In genomic region chr4:149734246-149734645, GRCm38 (mm10) we compare ENCODE assay signal across 9 mouse cellular contexts. TPM values are rescaled to one million over a fixed set of nuclear protein-coding genes. Genes with fewer than 3 reads are reported as not detected.
DNase-seq lines count a peak whose midpoint lies in the region; ATAC-seq and TF ChIP-seq lines count a peak whose summit lies in the region.
"Had no signal": no experiment of that assay in that cellular context is flagged by ENCODE, and none has a peak within 500 bp of the region (broad histone marks: within the 10 kb centered on the region; RNA-seq: fewer than 3 reads in every experiment).

No protein-coding gene starts in this region.

- peaks cover 19% of the 10 kb centered on the region for H3K36me3 ChIP-seq in intestine, embryonic 15.5 days
- H3K36me3 ChIP-seq in intestine, postnatal 0 days (ENCODE audit: control insufficient read depth, insufficient read depth) = peaks cover 20% of the 10 kb centered on the region
- peaks cover 22% of the 10 kb centered on the region for H3K36me3 ChIP-seq in embryonic facial prominence, embryonic 15.5 days
- peaks cover 42% of the 10 kb centered on the region for H3K36me3 ChIP-seq in hindbrain, embryonic 10.5 days
- H3K36me3 ChIP-seq in midbrain, embryonic 15.5 days (replicated peaks) = peaks cover 2% of the 10 kb centered on the region; the same call in 1 of the 2 replicates
- peaks cover 31% of the 10 kb centered on the region for H3K36me3 ChIP-seq in liver, embryonic 12.5 days

- no peak for DNase-seq in hindbrain, embryonic 10.5 days (ENCODE audit: low spot score)
- no peak for DNase-seq in gastrocnemius, postnatal 36 days

- 82% methylated on average over 6 of the region's 6 CpGs for WGBS in intestine, embryonic 15.5 days
- 82% methylated on average over 6 of the region's 6 CpGs for WGBS in intestine, postnatal 0 days
- WGBS in embryonic facial prominence, embryonic 15.5 days = 82% methylated on average over 6 of the region's 6 CpGs
- WGBS in hindbrain, embryonic 10.5 days = 93% methylated on average over 6 of the region's 6 CpGs
- WGBS in midbrain, embryonic 15.5 days = 91% methylated on average over 6 of the region's 6 CpGs
- WGBS in liver, embryonic 12.5 days (ENCODE audit: insufficient replicate concordance) = 75% methylated on average over 6 of the region's 6 CpGs

- no peaks in the 10 kb centered on the region for H3K27me3 ChIP-seq in intestine, embryonic 15.5 days (replicated peaks)
- no peaks in the 10 kb centered on the region for H3K27me3 ChIP-seq in intestine, postnatal 0 days (replicated peaks; ENCODE audit: control insufficient read depth, insufficient read depth, low read length)
- no peaks in the 10 kb centered on the region for H3K27me3 ChIP-seq in embryonic facial prominence, embryonic 15.5 days
- H3K27me3 ChIP-seq in hindbrain, embryonic 10.5 days (ENCODE audit: insufficient read depth, poor library complexity, severe bottlenecking) = no peaks in the 10 kb centered on the region; the same call in 1 of the 2 replicates
- H3K27me3 ChIP-seq in midbrain, embryonic 15.5 days (replicated peaks) = no peaks in the 10 kb centered on the region
- H3K27me3 ChIP-seq in liver, embryonic 12.5 days (replicated peaks) = no peaks in the 10 kb centered on the region

- H3K4me2 ChIP-seq in intestine, embryonic 15.5 days (replicated peaks) = no peak overlapping the region
- H3K4me2 ChIP-seq in intestine, postnatal 0 days (replicated peaks; ENCODE audit: low read depth) = no peak overlapping the region
- no peak overlapping the region for H3K4me2 ChIP-seq in embryonic facial prominence, embryonic 15.5 days (replicated peaks)
- H3K4me2 ChIP-seq in midbrain, embryonic 15.5 days = peak overlapping the region; percentile 28
- no peak overlapping the region for H3K4me2 ChIP-seq in liver, embryonic 12.5 days

- ATAC-seq in intestine, embryonic 15.5 days = no peak
- no peak for ATAC-seq in intestine, postnatal 0 days
- ATAC-seq in embryonic facial prominence, embryonic 15.5 days (ENCODE audit: insufficient number of reproducible peaks, low FRiP score, low TSS enrichment, low read depth) = no peak
- ATAC-seq in midbrain, embryonic 15.5 days (replicated peaks) = no peak
- no peak for ATAC-seq in liver, embryonic 12.5 days

- H3K4me1 ChIP-seq in intestine, embryonic 15.5 days (replicated peaks) = peaks cover 54% of the 10 kb centered on the region
- H3K4me1 ChIP-seq in intestine, postnatal 0 days (replicated peaks; ENCODE audit: control insufficient read depth, insufficient read depth, low read length) = peaks cover 11% of the 10 kb centered on the region; the same call in 1 of the 2 replicates
- H3K4me1 ChIP-seq in embryonic facial prominence, embryonic 15.5 days = peaks cover 59% of the 10 kb centered on the region
- H3K4me1 ChIP-seq in hindbrain, embryonic 10.5 days (replicated peaks) = peaks cover 78% of the 10 kb centered on the region
- H3K4me1 ChIP-seq in midbrain, embryonic 15.5 days = peaks cover 55% of the 10 kb centered on the region
- H3K4me1 ChIP-seq in liver, embryonic 12.5 days = peaks cover 78% of the 10 kb centered on the region

- H3K4me3 ChIP-seq in intestine, embryonic 15.5 days (replicated peaks) = no peak overlapping the region
- no peak overlapping the region for H3K4me3 ChIP-seq in intestine, postnatal 0 days (ENCODE audit: low read depth, low read length)
- H3K4me3 ChIP-seq in embryonic facial prominence, embryonic 15.5 days (replicated peaks) = no peak overlapping the region
- no peak overlapping the region for H3K4me3 ChIP-seq in hindbrain, embryonic 10.5 days
- no peak overlapping the region for H3K4me3 ChIP-seq in midbrain, embryonic 15.5 days
- no peak overlapping the region for H3K4me3 ChIP-seq in liver, embryonic 12.5 days
- H3K4me3 ChIP-seq: erythroblast, embryonic 14.5 days had no signal

- H3K27ac ChIP-seq in intestine, embryonic 15.5 days = peak overlapping the region; percentile 36; the same call in 1 of the 2 replicates
- H3K27ac ChIP-seq in intestine, postnatal 0 days (ENCODE audit: low read depth, low read length) = no peak overlapping the region
- H3K27ac ChIP-seq in embryonic facial prominence, embryonic 15.5 days (replicated peaks) = 0 out of 2 replicates have a peak overlapping the region, but pooled peaks have one; percentile 28
- H3K27ac ChIP-seq in hindbrain, embryonic 10.5 days = peak overlapping the region; percentile 60
- H3K27ac ChIP-seq in midbrain, embryonic 15.5 days = peak overlapping the region; percentile 63
- H3K27ac ChIP-seq in liver, embryonic 12.5 days = no peak overlapping the region
- H3K27ac ChIP-seq: macrophage had no signal

- no peaks in the 10 kb centered on the region for H3K9me3 ChIP-seq in intestine, embryonic 15.5 days
- no peaks in the 10 kb centered on the region for H3K9me3 ChIP-seq in intestine, postnatal 0 days (ENCODE audit: control insufficient read depth)
- H3K9me3 ChIP-seq in embryonic facial prominence, embryonic 15.5 days (replicated peaks) = no peaks in the 10 kb centered on the region
- H3K9me3 ChIP-seq in hindbrain, embryonic 10.5 days = no peaks in the 10 kb centered on the region
- H3K9me3 ChIP-seq in midbrain, embryonic 15.5 days = no peaks in the 10 kb centered on the region
- no peaks in the 10 kb centered on the region for H3K9me3 ChIP-seq in liver, embryonic 12.5 days (replicated peaks)

- no peak for TF ChIP-seq CTCF in intestine, postnatal 0 days (IDR thresholded peaks at IDR 0.05; ENCODE audit: low read depth)

- intact Hi-C loops in gastrocnemius, postnatal 36 days (cut with DNase I) = no loop called here

- H3K9ac ChIP-seq in intestine, embryonic 15.5 days = 0 out of 2 replicates have a peak overlapping the region, but pooled peaks have one; percentile 10
- H3K9ac ChIP-seq in intestine, postnatal 0 days (ENCODE audit: low read depth, low read length) = no peak overlapping the region
- no peak overlapping the region for H3K9ac ChIP-seq in embryonic facial prominence, embryonic 15.5 days
- peak overlapping the region; percentile 22; the same call in 1 of the 2 replicates for H3K9ac ChIP-seq in midbrain, embryonic 15.5 days
- H3K9ac ChIP-seq in liver, embryonic 12.5 days = no peak overlapping the region

RNA-seq across cellular contexts. Expression of gene Tmem201, which starts 3.6 kb away (rescaled TPM):
- polyA plus RNA-seq in intestine, embryonic 15.5 days (2015; fragmentation: Nextera tagmentation; extraction: Ambion mirVana) = 23.3 and 24.7 TPM in 2 replicates
- 8.7 and 9.6 TPM in 2 replicates for polyA plus RNA-seq in intestine, postnatal 0 days (2015; fragmentation: Nextera tagmentation; extraction: Ambion mirVana)
- 27.7 and 28.8 TPM in 2 replicates for polyA plus RNA-seq in embryonic facial prominence, embryonic 15.5 days (2015; fragmentation: Nextera tagmentation; extraction: Ambion mirVana)
- 40.8 and 44.4 TPM in 2 replicates for polyA plus RNA-seq in hindbrain, embryonic 10.5 days (2016; fragmentation: Nextera tagmentation; extraction: Ambion mirVana)
- polyA plus RNA-seq in midbrain, embryonic 15.5 days (2015; fragmentation: Nextera tagmentation; extraction: Ambion mirVana) = 51.1 and 51.4 TPM in 2 replicates
- 12.8 and 13.8 TPM in 2 replicates for polyA plus RNA-seq in liver, embryonic 12.5 days (2016; fragmentation: Nextera tagmentation; extraction: Ambion mirVana)
- 10 to 100 TPM; 33.1 to 40.5 TPM for total RNA-seq in gastrocnemius, postnatal 36 days (2021)

RNA-seq across cellular contexts. Expression of gene Pik3cd, which starts 31.9 kb away (rescaled TPM):
- polyA plus RNA-seq in intestine, embryonic 15.5 days (2015; fragmentation: Nextera tagmentation; extraction: Ambion mirVana) = 4.6 and 4.8 TPM in 2 replicates
- 2.5 TPM in 2 replicates for polyA plus RNA-seq in intestine, postnatal 0 days (2015; fragmentation: Nextera tagmentation; extraction: Ambion mirVana)
- polyA plus RNA-seq in embryonic facial prominence, embryonic 15.5 days (2015; fragmentation: Nextera tagmentation; extraction: Ambion mirVana) = 5.0 and 5.9 TPM in 2 replicates
- polyA plus RNA-seq in hindbrain, embryonic 10.5 days (2016; fragmentation: Nextera tagmentation; extraction: Ambion mirVana) = 10.4 and 17.2 TPM in 2 replicates
- polyA plus RNA-seq in midbrain, embryonic 15.5 days (2015; fragmentation: Nextera tagmentation; extraction: Ambion mirVana) = 14.0 and 15.5 TPM in 2 replicates
- polyA plus RNA-seq in liver, embryonic 12.5 days (2016; fragmentation: Nextera tagmentation; extraction: Ambion mirVana) = 7.6 and 8.9 TPM in 2 replicates
- total RNA-seq in gastrocnemius, postnatal 36 days (2021) = 1 to 10 TPM; 8.8 to 10.0 TPM

RNA-seq across cellular contexts. Expression of gene Slc25a33, which starts 39.8 kb away (rescaled TPM):
- 9.5 and 10.3 TPM in 2 replicates for polyA plus RNA-seq in intestine, embryonic 15.5 days (2015; fragmentation: Nextera tagmentation; extraction: Ambion mirVana)
- 8.3 and 8.4 TPM in 2 replicates for polyA plus RNA-seq in intestine, postnatal 0 days (2015; fragmentation: Nextera tagmentation; extraction: Ambion mirVana)
- 10.8 TPM in 2 replicates for polyA plus RNA-seq in embryonic facial prominence, embryonic 15.5 days (2015; fragmentation: Nextera tagmentation; extraction: Ambion mirVana)
- polyA plus RNA-seq in hindbrain, embryonic 10.5 days (2016; fragmentation: Nextera tagmentation; extraction: Ambion mirVana) = 19.1 and 20.3 TPM in 2 replicates
- 26.6 and 27.4 TPM in 2 replicates for polyA plus RNA-seq in midbrain, embryonic 15.5 days (2015; fragmentation: Nextera tagmentation; extraction: Ambion mirVana)
- polyA plus RNA-seq in liver, embryonic 12.5 days (2016; fragmentation: Nextera tagmentation; extraction: Ambion mirVana) = 17.1 and 17.3 TPM in 2 replicates
- 10 to 100 TPM; 10.8 to 12.5 TPM for total RNA-seq in gastrocnemius, postnatal 36 days (2021)

Comparison
In these comparisons a context has a peak if more than half of its experiments do, and no peak if none do; other contexts are left out.
1. H3K27ac ChIP-seq: peak in intestine, embryonic 15.5 days (single experiment), embryonic facial prominence, embryonic 15.5 days (single experiment), hindbrain, embryonic 10.5 days (single experiment) and midbrain, embryonic 15.5 days (single experiment); none in intestine, postnatal 0 days (single experiment) and liver, embryonic 12.5 days (single experiment).
2. H3K9ac ChIP-seq: peak in intestine, embryonic 15.5 days (single experiment) and midbrain, embryonic 15.5 days (single experiment); none in intestine, postnatal 0 days (single experiment), embryonic facial prominence, embryonic 15.5 days (single experiment) and liver, embryonic 12.5 days (single experiment).